Mouse (Mus musculus): ENCODE data around the gene Smarcc2.
"Not testable (repeated sequence)": the region's sequence is repeated elsewhere in the genome, so short reads cannot be mapped to it uniquely, and the experiment has no call there.

Smarcc2 gene

GRCm38 (mm10) chr10:128493695-128494666 is 34.9 kb downstream of the Smarcc2 start, which contains the start of gene Myl6:
Myl6 (minus strand) TSS chr10:128494145.
- peak; percentile 100 for DNase-seq (ENCODE audit: low spot score)

- DNase-seq (ENCODE audit: low spot score): no peak
These were observed 35.7 kb downstream of the Smarcc2 start for GRCm38 (mm10) chr10:128494667-128495245.

GRCm38 (mm10) chr10:128495270-128495669 is 36.2 kb downstream of the Smarcc2 start:
- DNase-seq (ENCODE audit: low spot score): no peak

- DNase-seq (ENCODE audit: low spot score): no peak
These were observed 36.9 kb downstream of the Smarcc2 start for GRCm38 (mm10) chr10:128495903-128496302.

- no peak for DNase-seq (ENCODE audit: low spot score)
These were observed 37.5 kb downstream of the Smarcc2 start for GRCm38 (mm10) chr10:128496509-128497077.

GRCm38 (mm10) chr10:128497134-128497737 is 38.2 kb downstream of the Smarcc2 start:
- no peak for DNase-seq (ENCODE audit: low spot score)

- DNase-seq (ENCODE audit: low spot score): peak; percentile 98
These were observed 39.5 kb downstream of the Smarcc2 start, which contains the start of gene Myl6b for GRCm38 (mm10) chr10:128498590-128498989. Myl6b (minus strand) TSS chr10:128498685.

- DNase-seq (ENCODE audit: low spot score): peak; percentile 70
These were observed 40.1 kb downstream of the Smarcc2 start for GRCm38 (mm10) chr10:128499116-128499671.

GRCm38 (mm10) chr10:128502341-128502740 is 43.3 kb downstream of the Smarcc2 start:
- no peak for DNase-seq (ENCODE audit: low spot score)

- no peak for DNase-seq (ENCODE audit: low spot score)
These were observed 44.5 kb downstream of the Smarcc2 start for GRCm38 (mm10) chr10:128503532-128503931.

GRCm38 (mm10) chr10:128504012-128504411 is 45.0 kb downstream of the Smarcc2 start:
- DNase-seq (ENCODE audit: low spot score): no peak

GRCm38 (mm10) chr10:128504641-128505370 is 45.8 kb downstream of the Smarcc2 start:
- no peak for DNase-seq (ENCODE audit: low spot score)

GRCm38 (mm10) chr10:128505371-128505667 is 46.3 kb downstream of the Smarcc2 start:
- not testable (repeated sequence) for DNase-seq (ENCODE audit: low spot score)

- no peak for DNase-seq (ENCODE audit: low spot score)
These were observed 46.9 kb downstream of the Smarcc2 start for GRCm38 (mm10) chr10:128505974-128506373.

GRCm38 (mm10) chr10:128508260-128508659 is 49.2 kb downstream of the Smarcc2 start:
- no peak for DNase-seq (ENCODE audit: low spot score)

- no peak for DNase-seq (ENCODE audit: low spot score)
These were observed 50.2 kb downstream of the Smarcc2 start for GRCm38 (mm10) chr10:128509203-128509602.

- no peak for DNase-seq (ENCODE audit: low spot score)
These were observed 50.8 kb downstream of the Smarcc2 start for GRCm38 (mm10) chr10:128509831-128510230.

GRCm38 (mm10) chr10:128510301-128510700 is 51.3 kb downstream of the Smarcc2 start:
- DNase-seq (ENCODE audit: low spot score): no peak

GRCm38 (mm10) chr10:128511189-128511588 is 52.1 kb downstream of the Smarcc2 start:
- DNase-seq (ENCODE audit: low spot score): no peak

GRCm38 (mm10) chr10:128511761-128512160 is 52.7 kb downstream of the Smarcc2 start:
- DNase-seq (ENCODE audit: low spot score): no peak

GRCm38 (mm10) chr10:128515044-128515443 is 56.0 kb downstream of the Smarcc2 start:
- no peak for DNase-seq (ENCODE audit: low spot score)
